Mouse (Mus musculus): ENCODE measurements around the gene Spata48.

Spata48 gene

GRCm38 (mm10) chr11:11461635-11462560 is at the start of gene Spata48, which contains the start of gene Zpbp:
Gene Spata48, plus strand, starts transcription at chr11:11462094.
Gene Zpbp, minus strand, starts transcription at chr11:11462408.
- DNase-seq (ENCODE audit: low spot score): peak; percentile 92

- no peak for DNase-seq (ENCODE audit: low spot score)
Observed at GRCm38 (mm10) chr11:11414188-11414587, 47.7 kb upstream of the Spata48 start.

DNA sequence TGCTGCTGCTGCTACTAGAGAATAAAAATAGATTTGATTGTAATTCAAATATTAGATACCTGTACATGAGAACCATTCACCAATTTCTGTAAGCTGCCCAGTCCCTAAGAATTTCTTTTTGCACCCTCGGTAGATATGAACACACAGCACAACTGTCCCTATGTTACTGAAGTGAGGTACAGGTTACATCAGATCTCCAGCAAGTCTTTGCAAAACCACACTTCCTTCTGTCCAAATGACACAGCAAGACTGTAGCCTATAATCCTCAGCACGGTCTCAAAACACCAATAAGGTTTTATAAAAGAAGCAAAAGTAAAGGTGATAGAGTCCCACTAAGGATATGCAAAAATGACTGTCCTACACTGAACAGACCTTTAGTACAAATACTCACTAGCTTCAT is 44.5 kb upstream of the Spata48 start:
- DNase-seq (ENCODE audit: low spot score): no peak

DNA sequence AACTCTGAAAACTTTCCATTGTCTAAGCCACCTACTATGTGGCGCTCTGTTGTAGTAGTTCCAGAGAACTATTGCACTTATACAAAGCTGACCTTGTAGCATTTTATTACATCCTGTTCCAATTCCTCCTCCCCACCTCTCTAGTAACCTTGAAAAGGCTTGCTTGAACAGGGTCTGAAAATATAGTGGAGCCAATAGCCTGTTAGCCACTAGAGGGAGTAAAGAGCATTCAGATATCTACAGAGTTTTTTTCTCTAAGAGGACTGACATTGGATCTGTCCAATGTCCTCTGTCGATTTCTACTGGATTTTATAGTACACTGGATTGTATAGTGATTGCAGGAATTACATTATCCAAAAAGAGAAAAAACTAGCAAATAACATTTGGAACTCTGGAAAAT is 6.9 kb upstream of the Spata48 start:
- no peak for DNase-seq (ENCODE audit: low spot score)

DNA sequence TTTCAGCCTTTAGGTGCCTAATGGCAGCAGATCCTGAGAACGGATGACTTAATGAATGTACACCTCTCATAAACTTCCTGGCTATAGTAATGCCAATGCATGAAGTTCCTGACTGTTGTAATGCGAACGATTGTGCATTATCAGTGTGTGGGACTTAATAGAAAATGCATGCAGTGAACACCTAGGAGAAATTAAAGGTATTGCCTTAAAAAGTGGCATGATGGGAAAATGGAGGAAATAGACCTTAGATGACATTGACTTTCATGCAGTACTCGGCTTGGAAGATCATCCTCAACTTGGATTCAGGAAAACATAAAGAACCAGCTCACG is 632 bp downstream of the Spata48 start:
- no peak for DNase-seq (ENCODE audit: low spot score)

GRCm38 (mm10) chr11:11468924-11469323 is 7.0 kb downstream of the Spata48 start:
- DNase-seq (ENCODE audit: low spot score): no peak

- DNase-seq (ENCODE audit: low spot score): no peak
Observed at GRCm38 (mm10) chr11:11484378-11484777, 22.5 kb downstream of the Spata48 start.

DNA sequence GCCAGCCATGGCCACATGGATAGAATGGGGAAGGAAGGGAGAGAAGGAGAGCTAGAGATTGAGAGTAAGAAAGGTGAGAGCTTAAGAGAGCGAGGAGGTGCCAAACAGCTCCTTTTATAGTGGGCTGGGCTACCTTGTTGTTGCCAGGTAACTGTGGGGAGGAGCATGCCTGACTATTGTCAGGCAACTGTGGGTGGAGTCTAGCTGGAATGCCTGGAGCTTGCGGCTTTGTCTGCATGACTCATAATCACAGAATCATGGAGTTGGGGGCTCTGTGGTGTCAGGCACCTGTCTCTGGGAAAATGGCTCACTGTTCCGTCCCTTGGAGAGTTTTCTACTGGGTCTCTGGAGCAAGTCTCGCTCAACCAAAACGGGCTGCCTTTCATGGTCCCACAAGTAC is 30.1 kb downstream of the Spata48 start:
- no peak for DNase-seq (ENCODE audit: low spot score)

DNA sequence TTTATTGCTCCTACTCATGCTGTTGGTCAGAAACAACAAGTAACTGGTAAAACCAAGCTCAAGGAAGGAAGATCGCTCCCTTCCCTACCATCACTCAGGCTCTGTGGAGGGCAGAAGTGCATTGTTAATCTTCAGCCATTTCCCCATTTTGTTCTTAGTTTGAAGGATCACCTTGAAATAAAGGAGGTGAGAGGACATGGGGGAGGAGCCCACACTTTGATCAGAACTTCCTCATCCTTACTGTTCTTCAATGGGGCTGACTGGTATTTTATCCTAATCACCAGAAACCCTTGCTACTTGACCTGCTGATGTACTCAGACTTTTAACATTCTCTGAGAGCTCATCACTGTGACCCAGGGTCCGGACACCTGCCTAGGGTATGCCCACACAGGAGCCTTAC is 33.8 kb downstream of the Spata48 start:
- no peak for DNase-seq (ENCODE audit: low spot score)

DNA sequence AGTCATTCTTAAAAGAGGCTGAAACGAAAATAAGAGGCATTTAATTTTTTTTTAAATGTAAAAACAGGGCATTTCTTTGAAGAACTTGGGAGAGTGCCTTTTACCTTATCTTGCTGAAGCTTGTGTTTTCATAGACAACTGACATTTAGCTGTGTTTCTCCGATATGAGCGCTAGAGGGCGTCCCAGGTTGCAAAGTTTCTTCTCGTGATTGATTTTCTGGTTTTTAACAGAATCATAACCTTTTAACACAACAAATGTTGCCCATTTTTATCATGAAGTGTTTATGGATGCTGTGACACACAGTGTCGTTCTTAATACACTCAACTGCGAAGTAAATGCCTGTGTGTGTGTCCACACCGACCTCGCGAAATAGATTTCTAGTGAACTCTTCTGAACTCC is 38.0 kb downstream of the Spata48 start:
- no peak for DNase-seq (ENCODE audit: low spot score)

- DNase-seq (ENCODE audit: low spot score): peak; percentile 26
Observed at GRCm38 (mm10) chr11:11506187-11506586, 44.3 kb downstream of the Spata48 start.

- no peak for DNase-seq (ENCODE audit: low spot score)
Observed at GRCm38 (mm10) chr11:11509413-11509812, 47.5 kb downstream of the Spata48 start.

- no peak for DNase-seq (ENCODE audit: low spot score)
Observed at GRCm38 (mm10) chr11:11512056-11512455, 50.2 kb downstream of the Spata48 start.

- no peak for DNase-seq (ENCODE audit: low spot score)
Observed at GRCm38 (mm10) chr11:11513008-11513799, 51.3 kb downstream of the Spata48 start.

- no peak for DNase-seq (ENCODE audit: low spot score)
Observed at GRCm38 (mm10) chr11:11514920-11515319, 53.0 kb downstream of the Spata48 start.

GRCm38 (mm10) chr11:11517781-11518435 is 56.0 kb downstream of the Spata48 start:
- no peak for DNase-seq (ENCODE audit: low spot score)

DNA sequence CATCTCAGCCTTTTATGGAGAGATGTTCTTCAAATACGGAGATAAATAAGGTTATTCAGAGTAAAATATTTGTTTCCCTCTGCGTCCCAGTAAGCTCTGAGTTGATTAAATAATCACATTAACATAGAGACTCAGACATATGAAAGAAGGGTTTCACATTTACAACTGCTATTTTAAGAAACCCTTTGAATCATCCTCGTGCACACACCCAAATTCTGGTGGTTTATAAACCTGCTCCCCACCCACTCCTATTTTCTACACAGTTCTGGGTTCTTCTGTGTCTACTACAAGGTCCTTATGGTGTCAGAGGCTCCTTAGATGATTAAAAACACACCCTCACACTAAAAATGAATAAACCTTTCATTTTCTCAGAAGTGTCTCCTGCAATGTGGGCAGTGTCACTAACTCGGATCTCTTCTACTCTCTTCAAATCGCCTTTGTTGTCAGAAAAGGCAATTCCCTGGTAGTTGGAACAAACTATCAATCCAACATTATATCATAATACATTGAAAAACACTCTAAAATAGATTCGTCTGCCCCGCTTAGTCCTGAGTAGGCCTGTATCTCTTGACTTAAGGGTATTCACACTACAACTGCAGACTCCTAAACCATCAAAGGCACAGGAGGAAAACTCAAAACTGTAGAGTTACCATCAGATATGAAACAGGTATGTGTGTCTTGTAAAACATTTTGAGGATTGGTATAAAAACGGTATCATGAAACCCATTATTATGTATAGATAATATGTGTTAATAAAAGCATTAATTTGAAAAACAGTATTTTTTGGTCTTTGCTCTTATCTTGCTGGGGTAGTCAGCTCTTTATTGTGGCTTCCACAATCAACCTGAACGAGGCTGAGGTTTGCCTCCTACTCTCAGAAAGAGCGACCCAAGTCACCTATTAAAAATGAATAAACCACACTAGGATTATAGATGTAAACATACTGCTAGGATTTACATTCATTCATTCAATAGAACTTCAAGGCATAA is 57.7 kb downstream of the Spata48 start:
- DNase-seq (ENCODE audit: low spot score): no peak

DNA sequence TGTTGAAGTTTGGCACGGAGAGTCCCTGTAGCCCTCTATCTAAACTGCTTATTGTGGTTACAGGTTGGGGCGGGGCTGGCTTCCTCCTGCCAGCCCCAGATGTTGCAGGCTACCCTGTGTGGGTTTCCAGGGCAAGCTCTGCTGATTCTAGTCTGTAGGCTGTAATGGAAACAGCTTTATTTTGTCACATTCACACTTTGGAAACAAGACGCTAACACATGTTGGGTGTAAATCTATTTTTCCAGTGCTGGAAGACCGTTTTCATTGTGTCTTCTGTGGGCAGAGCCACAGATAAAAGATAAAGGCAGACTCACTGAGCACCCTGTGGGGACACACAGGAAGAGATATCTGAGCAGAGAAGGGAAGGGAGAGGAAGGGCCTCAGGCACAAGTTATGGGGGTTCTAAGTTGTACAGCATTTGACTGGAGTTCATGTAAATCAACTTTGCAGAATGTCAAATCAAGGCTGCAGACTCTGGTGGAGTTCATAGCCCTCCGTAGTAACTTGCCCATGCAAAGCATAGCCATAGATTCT is 60.1 kb downstream of the Spata48 start:
- peak; percentile 44 for DNase-seq (ENCODE audit: low spot score)

GRCm38 (mm10) chr11:11528760-11529159 is 66.9 kb downstream of the Spata48 start:
- no peak for DNase-seq (ENCODE audit: low spot score)

DNA sequence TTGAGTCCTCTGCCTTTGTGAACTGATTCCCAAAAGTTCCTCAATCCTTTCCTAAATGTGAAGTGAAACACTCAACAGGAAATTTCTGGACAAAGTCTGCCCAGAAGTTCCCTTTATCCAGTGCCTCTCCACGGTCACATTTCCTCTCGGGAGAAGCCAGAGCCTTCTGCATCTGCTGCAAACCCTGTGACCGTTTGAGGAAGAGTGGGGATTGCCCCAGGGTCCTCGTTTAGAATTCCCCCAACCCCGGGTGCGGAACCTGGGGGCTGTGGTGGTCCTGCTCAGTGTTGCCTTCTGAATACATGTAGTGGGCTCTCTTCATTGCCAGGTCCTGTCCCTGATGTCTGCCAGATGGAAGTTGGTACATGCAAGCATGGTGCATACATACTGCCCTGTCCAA is 67.3 kb downstream of the Spata48 start:
- DNase-seq (ENCODE audit: low spot score): no peak

DNA sequence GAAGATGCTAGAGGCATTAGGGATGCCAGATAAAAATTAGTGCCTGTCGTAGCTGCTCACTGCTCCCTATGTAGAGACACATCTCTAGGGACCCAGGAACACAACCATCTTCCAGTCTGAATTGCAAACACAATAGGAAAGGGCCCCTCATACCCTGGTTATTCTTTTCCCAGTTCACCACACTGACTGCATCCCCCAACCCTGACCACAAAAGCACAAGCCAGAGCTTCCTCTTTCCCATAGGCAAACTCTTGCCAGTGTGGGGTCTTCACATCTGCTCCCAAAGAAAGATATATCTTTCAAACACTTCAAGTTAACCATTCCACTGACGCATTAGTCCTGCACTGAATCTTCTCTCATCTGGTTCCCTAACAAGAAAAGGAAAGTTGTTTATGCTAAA is 68.2 kb downstream of the Spata48 start:
- DNase-seq (ENCODE audit: low spot score): no peak

Measured in spleen, adult 12 weeks (tissue).